Mouse (Mus musculus) liver, embryonic 14.5 days (tissue): ENCODE data around the gene Gm28230.

Source experiments
- CTCF ChIP-seq: IDR thresholded peaks from 2 replicates; pipeline ENCODE4 v1.5.1; 2016; ENCODE audit warnings: antibody characterized with exemption, low read depth, control low read depth
- EP300 ChIP-seq: IDR thresholded peaks from 2 replicates; pipeline ENCODE4 v1.6.1; 2016; ENCODE audit warnings: antibody characterized with exemption, low read depth

GRCm38 (mm10) chr2:74715504-74716241 lies 10.9 kb upstream of the Gm28230 start:
- TF ChIP-seq CTCF (peak; percentile 84), EP300 (no peak)
